Mouse (Mus musculus) cerebellum, adult 9-10 months (tissue): ENCODE measurements around the gene Apba1.
A peak's percentile ranks its signal among the peaks of the same experiment; 100 is the strongest.

Source experiments
- DNase-seq: peaks from one replicate; pipeline ENCODE4 v3.0.0; 2022

Apba1 gene

DNA sequence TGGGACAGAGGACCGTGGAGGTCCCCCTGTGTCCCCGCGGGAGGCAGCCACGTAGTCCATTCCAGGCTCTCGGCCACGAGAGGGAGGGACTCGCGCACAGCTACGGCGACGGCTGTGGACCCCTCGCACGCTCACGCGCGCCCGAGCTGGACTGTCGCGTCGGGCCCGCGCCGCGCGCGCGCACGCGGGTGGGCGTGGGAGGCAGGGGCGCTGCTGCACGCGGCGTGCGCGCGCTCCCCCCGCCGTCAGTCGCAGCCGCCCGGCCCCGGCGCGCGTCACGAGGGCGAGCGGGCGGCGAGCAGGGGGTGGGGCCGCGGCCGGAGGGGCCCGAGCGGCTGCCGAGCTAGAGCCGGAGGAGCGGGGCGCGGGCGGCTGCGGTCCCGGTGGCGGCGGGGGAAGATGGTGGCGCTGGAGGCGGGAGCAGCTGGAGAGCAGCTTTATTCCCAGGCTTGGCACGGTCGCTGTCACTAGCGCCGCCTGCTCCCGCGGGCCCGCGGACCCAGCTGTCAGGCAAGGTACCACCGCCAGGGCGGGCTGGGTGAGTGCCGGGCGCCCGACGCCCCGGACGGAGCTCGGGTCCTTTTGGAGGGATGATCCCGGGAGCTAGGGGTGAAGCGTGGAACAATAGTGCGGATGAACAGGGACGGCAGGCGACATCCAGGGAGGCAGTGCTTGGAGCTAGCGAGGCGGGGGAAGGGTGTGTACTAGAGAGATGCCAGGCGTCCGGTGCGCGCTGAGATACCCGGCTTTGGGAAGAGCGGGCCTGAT, at the start of gene Apba1:
Gene Apba1, plus strand, starts transcription at position 334 of the 768 bp plus-strand sequence.
- DNase-seq: peak; percentile 79

DNA sequence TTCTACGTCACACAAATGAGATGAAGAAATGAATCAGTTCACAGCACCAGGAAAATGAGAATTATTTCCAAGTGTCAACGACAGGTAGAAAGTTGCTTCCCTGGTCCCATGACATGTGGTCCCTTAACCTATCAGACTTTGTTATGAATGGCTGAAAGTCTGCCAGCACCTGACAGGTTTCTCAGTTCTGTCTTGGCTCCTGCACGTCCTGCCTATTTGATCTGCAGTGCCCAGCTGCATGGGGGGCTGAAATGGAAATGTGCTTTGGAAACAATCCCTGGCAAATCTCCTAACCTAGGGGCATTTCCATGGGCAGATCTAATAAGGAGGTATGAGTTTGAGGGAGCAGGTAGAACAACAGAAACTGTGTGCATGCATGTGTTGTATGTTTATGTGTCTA, 12.2 kb upstream of the Apba1 start:
- no peak for DNase-seq

DNA sequence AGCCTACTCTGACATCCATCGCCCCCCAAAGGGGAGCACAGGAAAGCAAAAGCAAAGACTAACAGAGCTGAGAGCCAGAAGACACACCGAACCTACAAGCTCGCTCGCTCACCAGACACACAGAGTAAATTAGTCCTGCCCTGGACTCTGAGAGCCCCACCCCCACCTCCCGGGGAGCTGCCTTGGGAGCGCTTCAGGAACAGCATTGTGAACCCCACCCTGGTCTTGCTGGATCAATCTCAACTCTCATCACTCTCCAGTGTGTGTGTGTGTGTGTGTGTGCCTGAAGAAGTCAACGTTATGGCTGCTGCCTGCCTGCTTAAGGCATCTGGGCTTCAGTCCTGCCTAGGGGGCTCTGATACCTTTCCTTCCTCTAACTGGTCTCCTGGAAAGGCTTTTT, 1.7 kb upstream of the Apba1 start:
- DNase-seq: peak; percentile 46

DNA sequence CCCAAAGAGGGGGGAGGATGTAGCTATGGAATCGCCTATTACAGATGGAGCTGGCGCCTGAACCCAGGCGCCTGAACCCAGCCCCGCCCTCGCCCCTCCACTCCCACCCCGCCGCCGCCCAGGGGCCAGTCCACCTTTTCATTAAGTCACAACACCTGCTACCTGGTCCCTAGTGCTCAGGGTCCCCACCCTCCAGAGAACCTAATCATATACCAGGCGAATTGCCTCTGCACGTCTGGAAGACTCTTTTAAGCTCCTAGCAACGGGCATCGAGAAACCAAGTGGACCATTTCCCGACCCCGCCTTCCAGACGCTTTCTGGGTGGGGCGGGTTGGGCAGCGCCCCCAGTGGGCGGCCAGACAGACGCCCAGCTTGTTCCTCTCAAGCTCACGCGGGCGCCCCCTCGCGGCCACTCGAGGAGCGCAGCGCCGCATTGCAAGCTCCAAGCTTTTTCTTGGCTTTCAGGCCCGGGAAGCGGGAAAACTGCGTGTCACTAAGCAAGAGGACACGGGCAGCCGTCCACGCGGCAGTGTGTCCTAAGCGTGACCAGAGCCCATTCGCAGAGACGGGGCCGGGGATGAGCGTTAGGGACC, 630 bp upstream of the Apba1 start:
- peak; percentile 98 for DNase-seq

- DNase-seq: peak; percentile 83
Measured at GRCm38 (mm10) chr19:23759322-23759945, 747 bp downstream of the Apba1 start.

DNA sequence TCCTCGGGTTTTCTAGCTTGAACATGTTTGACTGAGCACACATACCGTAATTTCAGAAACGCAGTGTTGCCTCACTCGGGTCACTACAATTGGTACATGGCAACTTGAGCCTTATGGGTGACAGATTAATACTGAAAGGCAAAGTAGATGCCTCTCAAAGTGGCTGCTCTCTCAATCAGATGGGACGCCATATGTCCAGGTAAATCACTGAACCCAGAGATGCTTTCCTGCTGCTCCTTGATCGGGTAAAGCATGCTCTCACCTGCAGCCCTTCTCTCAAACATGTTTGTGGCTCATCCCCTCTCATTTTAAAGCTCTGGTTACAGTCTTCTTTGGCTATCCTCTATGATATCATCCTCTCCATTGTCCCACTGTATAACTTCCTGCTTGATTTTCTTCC, 4.7 kb downstream of the Apba1 start:
- peak; percentile 62 for DNase-seq

GRCm38 (mm10) chr19:23764051-23764450, 5.4 kb downstream of the Apba1 start:
- peak; percentile 86 for DNase-seq

- DNase-seq: no peak
Measured at GRCm38 (mm10) chr19:23768864-23769263, 10.2 kb downstream of the Apba1 start.

DNA sequence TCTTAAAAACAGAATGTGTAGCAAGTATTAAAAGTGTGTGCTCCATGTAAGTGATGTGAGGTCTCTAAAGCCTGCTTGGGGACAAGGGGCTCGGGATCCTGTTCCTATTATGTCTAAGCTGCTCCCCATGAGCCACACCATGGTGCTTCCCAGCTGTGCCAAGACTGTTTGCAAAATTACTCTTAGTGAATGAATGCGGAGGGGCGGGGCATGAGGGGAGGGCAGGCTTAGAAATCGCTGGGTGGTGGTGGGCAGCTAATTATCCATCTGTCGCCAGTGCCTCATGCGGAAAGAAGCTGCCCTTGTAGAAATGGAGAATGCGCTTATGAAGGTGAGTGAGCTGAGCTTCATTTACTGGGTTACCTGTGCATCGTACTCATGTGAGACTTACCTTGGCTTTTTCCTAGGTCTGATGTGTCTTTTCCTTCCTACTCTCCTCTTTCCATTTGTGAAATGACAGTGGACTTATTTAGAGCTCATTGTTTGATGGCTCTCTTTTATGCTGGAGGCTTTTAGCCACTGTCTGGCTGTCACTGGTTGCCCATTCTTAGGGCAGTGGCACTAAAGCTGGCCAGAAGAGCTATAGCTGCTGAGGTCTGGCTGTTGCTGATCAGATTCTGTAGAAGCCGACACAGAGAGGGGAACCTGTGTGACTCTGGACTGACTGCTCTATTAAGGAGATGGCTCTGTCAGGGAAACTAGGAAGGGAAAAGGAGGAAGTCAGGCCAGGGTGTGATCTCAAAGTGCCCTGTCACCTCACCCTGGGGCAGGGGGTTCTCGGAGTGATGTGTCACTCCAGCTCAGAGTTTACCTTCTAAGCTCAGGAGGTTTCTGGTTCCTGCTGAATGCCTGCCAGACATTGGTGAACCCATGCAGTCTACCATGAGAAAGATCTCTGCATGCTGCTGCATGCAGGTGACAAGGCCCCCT, 12.1 kb downstream of the Apba1 start:
- DNase-seq: no peak

- DNase-seq: no peak
Measured at GRCm38 (mm10) chr19:23771971-23772370, 13.3 kb downstream of the Apba1 start.

DNA sequence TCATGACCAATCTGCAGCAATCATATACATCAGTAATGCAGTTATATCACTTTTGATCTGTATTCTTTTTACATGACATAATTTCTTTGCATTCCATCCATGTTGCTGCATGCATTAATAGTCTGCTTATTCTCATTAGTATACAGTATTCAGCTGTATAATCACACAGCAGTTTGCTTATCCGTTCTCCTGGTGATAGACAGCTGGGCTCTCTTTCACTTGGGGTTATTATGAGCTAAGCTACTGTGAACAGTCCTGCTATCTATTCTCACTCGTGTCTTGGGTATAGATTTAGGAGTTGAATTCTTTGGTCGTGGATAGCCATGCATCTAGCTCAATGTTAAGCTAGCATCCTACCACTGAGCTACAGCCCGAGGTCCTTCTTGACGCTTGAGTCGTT, 16.7 kb downstream of the Apba1 start:
- no peak for DNase-seq

DNA sequence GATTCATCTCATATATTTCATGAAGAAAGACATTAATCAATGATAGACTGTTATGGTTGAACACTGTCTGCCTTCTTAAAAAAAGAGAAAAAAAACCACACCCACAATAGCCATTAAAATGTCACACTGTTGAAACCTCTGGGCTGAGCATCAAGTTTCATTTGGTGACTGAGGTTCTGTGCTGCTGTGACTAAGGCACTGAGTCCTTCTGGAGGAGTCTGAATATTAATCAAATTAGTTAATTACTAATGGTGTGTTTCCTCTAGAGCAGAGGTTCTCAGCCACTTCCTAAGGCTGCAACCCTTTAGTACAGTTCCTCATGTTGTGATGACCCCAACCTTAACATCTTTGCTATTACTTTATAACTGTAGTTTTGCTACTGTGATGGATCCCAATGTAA, 20.4 kb downstream of the Apba1 start:
- no peak for DNase-seq

DNA sequence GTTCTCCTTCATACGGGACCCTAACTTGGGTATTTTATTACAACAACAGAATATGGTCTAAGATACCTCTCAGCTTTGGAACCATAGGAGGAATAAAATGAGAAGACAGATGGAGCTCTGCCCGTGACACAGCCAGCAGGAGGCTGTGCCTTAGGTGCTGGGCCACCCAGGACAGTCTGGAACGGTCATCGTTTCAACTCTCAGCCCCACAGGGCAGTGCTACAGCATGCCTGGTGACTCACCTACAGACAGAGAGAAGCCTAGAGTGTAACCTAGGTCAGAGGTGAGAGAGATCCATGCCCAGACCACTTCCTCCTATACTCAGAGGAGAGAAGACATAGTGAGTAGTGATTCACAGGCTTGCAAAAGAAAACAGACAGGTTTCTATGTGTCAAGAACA, 21.4 kb downstream of the Apba1 start:
- DNase-seq: no peak

- no peak for DNase-seq
Measured at GRCm38 (mm10) chr19:23781968-23782367, 23.3 kb downstream of the Apba1 start.

DNA sequence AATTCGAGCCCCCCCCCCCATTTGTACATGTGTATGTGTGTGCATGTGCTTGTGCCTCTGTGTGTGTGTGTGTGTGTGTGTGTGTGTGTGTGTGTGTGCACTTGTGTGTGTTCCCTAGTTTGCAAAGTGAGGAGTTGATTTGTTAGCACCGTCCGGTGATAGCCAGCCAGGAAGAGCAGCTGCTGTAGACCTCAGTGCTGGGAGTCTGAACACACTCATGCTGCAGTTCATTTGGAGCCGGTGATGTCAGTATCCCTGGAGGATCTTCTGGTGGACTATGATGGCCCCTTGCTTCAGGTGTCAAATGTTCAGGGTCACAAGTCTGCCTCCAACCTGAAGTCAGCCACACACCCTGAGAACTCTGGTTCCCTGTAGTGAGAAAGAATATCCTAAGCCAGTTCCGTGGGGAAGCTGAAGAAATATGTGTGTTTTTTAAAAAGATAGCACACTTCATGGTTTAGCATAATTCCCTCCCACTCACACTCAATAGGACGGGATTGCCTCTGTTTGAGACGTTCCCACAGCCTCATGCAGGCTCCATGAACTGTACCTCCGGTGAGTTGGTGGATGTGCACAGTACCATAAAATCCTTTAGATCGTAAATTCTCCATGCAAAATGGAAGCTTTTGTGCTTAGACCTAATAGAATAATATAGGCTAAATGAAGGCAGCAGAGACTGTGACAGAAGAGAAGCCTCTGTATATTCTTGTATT, 29.9 kb downstream of the Apba1 start:
- no peak for DNase-seq

- DNase-seq: no peak
Measured at GRCm38 (mm10) chr19:23791704-23792103, 33.0 kb downstream of the Apba1 start.

DNA sequence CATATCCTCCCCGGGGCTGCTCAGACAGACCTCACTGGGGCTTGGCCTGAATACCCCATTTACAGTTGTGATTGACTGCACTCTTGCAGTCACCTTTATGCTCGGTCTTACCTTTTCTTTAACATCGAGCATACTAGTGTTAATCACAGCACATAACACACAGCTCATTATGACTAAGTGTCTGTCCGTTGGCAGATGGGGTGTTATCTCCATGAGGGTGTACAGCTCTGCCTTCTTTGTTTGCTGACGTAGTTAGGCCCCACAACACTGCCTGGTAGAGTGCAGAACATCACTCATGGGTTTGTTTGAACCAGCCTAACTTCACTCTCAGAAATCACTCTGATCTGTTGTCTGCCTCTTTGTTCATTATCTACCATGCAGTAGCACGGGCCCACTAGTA, 33.9 kb downstream of the Apba1 start:
- no peak for DNase-seq

GRCm38 (mm10) chr19:23794491-23794890, 35.8 kb downstream of the Apba1 start:
- DNase-seq: peak; percentile 65

GRCm38 (mm10) chr19:23795156-23795555, 36.5 kb downstream of the Apba1 start:
- DNase-seq: no peak

DNA sequence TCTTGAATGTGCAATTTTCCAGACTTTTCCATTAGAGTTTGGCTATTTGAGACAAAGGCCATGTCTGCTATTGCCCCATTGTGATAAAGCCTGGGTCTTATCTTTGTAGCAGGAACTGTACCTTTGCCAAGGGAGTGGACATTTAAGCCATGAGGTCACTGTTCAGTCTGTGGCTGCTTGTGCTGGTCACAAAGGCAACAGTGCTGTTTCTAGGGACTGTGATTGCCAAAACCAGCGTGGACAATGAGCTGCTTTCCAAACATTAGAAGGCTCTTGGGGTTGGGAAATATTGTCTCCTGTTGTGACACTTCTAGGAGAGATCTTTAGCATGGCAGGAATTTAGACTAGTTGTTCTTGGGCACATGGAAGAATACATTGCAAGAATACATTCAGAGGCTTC, 42.5 kb downstream of the Apba1 start:
- peak; percentile 41 for DNase-seq

GRCm38 (mm10) chr19:23803221-23803870, 44.7 kb downstream of the Apba1 start:
- DNase-seq: no peak

DNA sequence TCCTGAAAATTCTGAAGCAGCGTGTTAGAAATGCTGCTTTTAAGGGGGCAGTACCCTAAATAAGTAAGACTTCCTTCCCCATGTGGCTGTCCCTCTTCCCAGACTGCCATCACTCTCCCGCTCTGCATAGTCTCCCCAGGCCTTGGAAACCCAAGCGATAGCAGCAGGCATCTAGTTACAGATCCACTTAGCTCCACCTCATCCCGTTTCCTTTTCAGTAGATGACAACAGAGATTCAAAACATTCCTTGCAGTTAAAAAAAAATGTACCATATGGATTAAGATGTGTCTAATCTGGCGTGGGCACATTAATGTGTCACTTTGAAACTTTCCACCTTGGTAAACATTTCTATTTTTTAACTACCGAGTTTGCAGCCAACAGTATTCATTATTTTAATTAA, 48.1 kb downstream of the Apba1 start:
- DNase-seq: no peak
